ENCODE assay signal across 28 mouse cellular contexts in the genomic region with DNA sequence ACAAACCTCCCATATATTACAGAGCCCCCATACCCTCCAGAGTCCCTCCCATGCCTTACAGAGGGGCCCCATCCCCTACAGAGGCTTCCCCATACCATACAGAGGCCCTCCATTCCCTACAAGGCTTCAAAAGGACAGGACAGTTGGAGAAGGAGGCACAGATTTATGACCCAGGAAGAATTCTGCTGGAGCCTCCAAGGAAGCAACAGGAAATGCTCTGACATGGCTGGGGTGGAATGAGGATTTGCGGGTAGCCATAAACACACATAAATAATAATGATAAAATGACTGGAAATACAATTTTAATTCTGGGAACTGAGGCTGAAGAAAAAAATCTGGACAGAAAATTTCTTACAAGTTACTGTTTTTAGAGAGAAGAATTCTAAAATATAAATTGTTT. TPM values are rescaled to one million over a fixed set of nuclear protein-coding genes. Genes with fewer than 3 reads are reported as not detected.
A peak's percentile ranks its signal among the peaks of the same experiment; 100 is the strongest.
DNase-seq lines count a peak whose midpoint lies in the region; ATAC-seq and TF ChIP-seq lines count a peak whose summit lies in the region.
"Had no signal": no experiment of that assay in that cellular context is flagged by ENCODE, and none has a peak within 500 bp of the region (broad histone marks: within the 10 kb centered on the region; RNA-seq: fewer than 3 reads in every experiment).

No protein-coding gene starts in this region.

- WGBS in kidney, embryonic 16.5 days, result 57% methylated on average over 1 of the region's 1 CpGs
- WGBS in midbrain, postnatal 0 days, result 97% methylated on average over 1 of the region's 1 CpGs

- DNase-seq in kidney, adult 9 months, result peak; percentile 35
- DNase-seq in kidney, adult 8-10 months, result no peak
- DNase-seq in kidney, postnatal 25 days, result no peak
- peak; percentile 40 for DNase-seq in kidney, postnatal 10 days
- no peak for DNase-seq in kidney, adult 18-20 months
- peak; percentile 51 for DNase-seq in kidney, postnatal 14 days
- DNase-seq in midbrain, postnatal 0 days (ENCODE audit: low spot score), result no peak
- DNase-seq: adrenal gland, adult 2 months; adrenal gland, postnatal 10 days; adrenal gland, postnatal 25 days; cerebellum, adult 11 months; cerebellum, adult 18-20 months; cerebellum, adult 8-10 months; cerebellum, adult 9-11 months; cerebellum, postnatal 14 days; cerebellum, postnatal 36 days; embryo, embryonic 11 days had no signal

- H3K9ac ChIP-seq in kidney, embryonic 16.5 days (replicated peaks; ENCODE audit: low read length), result no peak overlapping the region
- no peak overlapping the region for H3K9ac ChIP-seq in midbrain, postnatal 0 days (replicated peaks; ENCODE audit: low read length, poor library complexity, severe bottlenecking)
- H3K9ac ChIP-seq: embryonic facial prominence, embryonic 13.5 days; embryonic facial prominence, embryonic 15.5 days; forebrain, embryonic 12.5 days had no signal

- peak overlapping the region; percentile 33; the same call in 1 of the 2 replicates for H3K27ac ChIP-seq in kidney, embryonic 16.5 days (ENCODE audit: low read length)
- no peak overlapping the region for H3K27ac ChIP-seq in midbrain, postnatal 0 days (ENCODE audit: low read depth, low read length)
- H3K27ac ChIP-seq: embryonic facial prominence, embryonic 13.5 days; embryonic facial prominence, embryonic 15.5 days; forebrain, embryonic 10.5 days; forebrain, embryonic 12.5 days had no signal

- TF ChIP-seq CTCF in midbrain, postnatal 0 days (IDR thresholded peaks at IDR 0.05), result no peak

- no peaks in the 10 kb centered on the region for H3K27me3 ChIP-seq in kidney, embryonic 16.5 days (ENCODE audit: insufficient read depth, low read length)
- no peaks in the 10 kb centered on the region for H3K27me3 ChIP-seq in midbrain, postnatal 0 days (ENCODE audit: insufficient read depth, low read length)
- H3K27me3 ChIP-seq: embryonic facial prominence, embryonic 13.5 days; embryonic facial prominence, embryonic 15.5 days had no signal

- H3K9me3 ChIP-seq in kidney, embryonic 16.5 days (ENCODE audit: low read length), result no peaks in the 10 kb centered on the region
- no peaks in the 10 kb centered on the region for H3K9me3 ChIP-seq in midbrain, postnatal 0 days (ENCODE audit: low read length)
- H3K9me3 ChIP-seq: embryonic facial prominence, embryonic 13.5 days; embryonic facial prominence, embryonic 15.5 days; forebrain, embryonic 10.5 days; forebrain, embryonic 12.5 days had no signal

- H3K36me3 ChIP-seq in kidney, embryonic 16.5 days (ENCODE audit: insufficient read depth, low read length), result no peaks in the 10 kb centered on the region
- no peaks in the 10 kb centered on the region for H3K36me3 ChIP-seq in midbrain, postnatal 0 days (ENCODE audit: insufficient read depth, low read length)
- H3K36me3 ChIP-seq: embryonic facial prominence, embryonic 13.5 days; embryonic facial prominence, embryonic 15.5 days; forebrain, embryonic 10.5 days; forebrain, embryonic 12.5 days had no signal

- no peaks in the 10 kb centered on the region for H3K4me1 ChIP-seq in kidney, embryonic 16.5 days (ENCODE audit: insufficient read depth, low read length)
- H3K4me1 ChIP-seq in midbrain, postnatal 0 days (ENCODE audit: insufficient read depth, low read length), result no peaks in the 10 kb centered on the region
- H3K4me1 ChIP-seq: embryonic facial prominence, embryonic 13.5 days; embryonic facial prominence, embryonic 15.5 days; forebrain, embryonic 12.5 days had no signal

- H3K4me3 ChIP-seq in kidney, embryonic 16.5 days (ENCODE audit: low read length), result no peak overlapping the region
- H3K4me3 ChIP-seq in midbrain, postnatal 0 days (ENCODE audit: low read depth, low read length), result no peak overlapping the region
- H3K4me3 ChIP-seq: embryonic facial prominence, embryonic 13.5 days; embryonic facial prominence, embryonic 15.5 days; erythroblast, embryonic 14.5 days; forebrain, embryonic 10.5 days; forebrain, embryonic 12.5 days had no signal

- no peak overlapping the region for H3K4me2 ChIP-seq in kidney, embryonic 16.5 days (replicated peaks; ENCODE audit: low read depth, low read length)
- no peak overlapping the region for H3K4me2 ChIP-seq in midbrain, postnatal 0 days (ENCODE audit: low read depth, low read length, poor library complexity, severe bottlenecking)
- H3K4me2 ChIP-seq: embryonic facial prominence, embryonic 13.5 days; embryonic facial prominence, embryonic 15.5 days; forebrain, embryonic 12.5 days had no signal

- ATAC-seq in kidney, embryonic 16.5 days (ENCODE audit: low FRiP score, low TSS enrichment), result peak; percentile 76; the same call in 1 of the 2 replicates
- no peak for ATAC-seq in midbrain, postnatal 0 days (ENCODE audit: low FRiP score)
- ATAC-seq: forebrain, embryonic 14.5 days had no signal

RNA-seq across cellular contexts. Expression of a gene that starts 20.8 kb away (rescaled TPM):
- polyA plus RNA-seq in kidney, embryonic 16.5 days (2015; fragmentation: Nextera tagmentation; extraction: Ambion mirVana), result 19.6 and 20.8 TPM in 2 replicates
- total RNA-seq in midbrain, postnatal 0 days (2014; rRNA removed), result 8.4 and 9.8 TPM in 2 replicates
- 8.6 and 10.5 TPM in 2 replicates for polyA plus RNA-seq in midbrain, postnatal 0 days (2015; fragmentation: Nextera tagmentation; extraction: Ambion mirVana)
- total RNA-seq: common myeloid progenitor, adult 5-6 weeks; MEL had no signal
- polyA plus RNA-seq: erythroblast, embryonic 14.5 days had no signal

RNA-seq across cellular contexts. Expression of a gene that starts 28.5 kb away (rescaled TPM):
- not detected in 2 replicates for polyA plus RNA-seq in kidney, embryonic 16.5 days (2015; fragmentation: Nextera tagmentation; extraction: Ambion mirVana)
- not detected in 2 replicates for total RNA-seq in midbrain, postnatal 0 days (2014; rRNA removed)
- polyA plus RNA-seq in midbrain, postnatal 0 days (2015; fragmentation: Nextera tagmentation; extraction: Ambion mirVana), result not detected in 2 replicates
- total RNA-seq: adrenal gland, adult 2 months; adrenal gland, postnatal 25 days; common myeloid progenitor, adult 5-6 weeks; MEL had no signal
- polyA plus RNA-seq: C2C12; embryonic facial prominence, embryonic 11.5 days; embryonic facial prominence, embryonic 13.5 days; embryonic facial prominence, embryonic 15.5 days; forebrain, embryonic 10.5 days; forebrain, embryonic 12.5 days; forebrain, embryonic 14.5 days had no signal

RNA-seq across cellular contexts. Expression of a gene that starts 50.4 kb away (rescaled TPM):
- 133 and 135 TPM in 2 replicates for polyA plus RNA-seq in kidney, embryonic 16.5 days (2015; fragmentation: Nextera tagmentation; extraction: Ambion mirVana)
- total RNA-seq in midbrain, postnatal 0 days (2014; rRNA removed), result 146 and 246 TPM in 2 replicates
- 180 and 187 TPM in 2 replicates for polyA plus RNA-seq in midbrain, postnatal 0 days (2015; fragmentation: Nextera tagmentation; extraction: Ambion mirVana)

RNA-seq across cellular contexts. Expression of a gene that starts 55.0 kb away (rescaled TPM):
- polyA plus RNA-seq in kidney, embryonic 16.5 days (2015; fragmentation: Nextera tagmentation; extraction: Ambion mirVana), result 12.8 and 14.0 TPM in 2 replicates
- total RNA-seq in midbrain, postnatal 0 days (2014; rRNA removed), result 82.0 and 111 TPM in 2 replicates
- polyA plus RNA-seq in midbrain, postnatal 0 days (2015; fragmentation: Nextera tagmentation; extraction: Ambion mirVana), result 105 and 110 TPM in 2 replicates
- total RNA-seq: common myeloid progenitor, adult 5-6 weeks; MEL had no signal

Comparison
In these comparisons a context has a peak if more than half of its experiments do, and no peak if none do; other contexts are left out.
1. DNase-seq: peak in kidney, adult 9 months (single experiment), kidney, postnatal 10 days (single experiment) and kidney, postnatal 14 days (single experiment); none in kidney, adult 8-10 months (0 of 2), kidney, postnatal 25 days (0 of 2), kidney, adult 18-20 months (single experiment) and midbrain, postnatal 0 days (single experiment).